Mouse (Mus musculus): ENCODE data around the gene Lgals7.

- TF ChIP-seq CTCF (IDR thresholded peaks at IDR 0.05; ENCODE audit: low read depth, low read length): no peak
- no peak for TF ChIP-seq POLR2A (IDR thresholded peaks at IDR 0.05; ENCODE audit: borderline replicate concordance, low read depth, low read length)
Observed at GRCm38 (mm10) chr7:28816201-28816600, 47.5 kb upstream of the Lgals7 start.
